Mouse (Mus musculus) duodenum, adult 2 months (tissue): Measurements from ENCODE around the gene Fem1a. TPM values are rescaled to one million over a fixed set of nuclear protein-coding genes. Genes with fewer than 3 reads are reported as not detected.

Source experiments
- polyA plus RNA-seq: library from polyadenylated mRNA; depleted of rRNA; stranded (reverse); fragments of >200 nt; gene quantifications from 2 replicates; pipeline ENCODE4 v1.2.3, GENCODE M21; 2012; ENCODE audit warnings: low replicate concordance; rRNA removed

The Fem1a gene
- polyA plus RNA-seq, result 16.4 and 18.8 TPM in 2 replicates

DNA sequence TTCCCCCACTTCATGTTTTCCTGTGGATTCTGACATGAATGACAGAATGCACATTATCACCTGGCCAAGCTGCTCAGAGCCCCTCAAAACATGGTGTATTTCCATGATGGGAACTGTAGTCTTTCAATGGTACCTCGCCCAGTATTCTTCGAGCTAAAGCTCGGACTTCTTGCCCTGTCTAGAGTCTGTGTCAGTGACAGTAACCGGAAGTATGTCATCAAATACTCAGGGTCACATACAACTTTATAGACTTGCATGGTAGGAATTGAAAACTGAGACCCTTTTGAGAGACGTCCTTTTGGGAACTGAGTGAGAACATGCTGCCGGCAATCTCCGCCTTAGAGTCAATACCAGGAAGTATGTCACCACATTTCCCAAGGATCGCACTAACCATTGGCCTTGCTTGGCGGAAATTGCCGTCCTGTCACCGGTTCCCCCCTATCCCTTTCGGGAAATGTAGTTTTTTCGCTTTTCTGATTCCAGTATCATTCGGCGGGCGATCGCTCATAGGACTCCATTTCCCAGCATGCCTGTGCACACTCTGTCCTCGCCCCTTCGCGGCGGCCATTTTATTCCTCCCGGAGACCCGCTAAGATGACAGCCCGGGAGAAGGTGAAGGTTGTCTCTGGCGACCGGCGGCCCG, at the start of gene Fem1a:
Gene Fem1a, plus strand, starts transcription at position 572 of the 643 bp plus-strand sequence.

DNA sequence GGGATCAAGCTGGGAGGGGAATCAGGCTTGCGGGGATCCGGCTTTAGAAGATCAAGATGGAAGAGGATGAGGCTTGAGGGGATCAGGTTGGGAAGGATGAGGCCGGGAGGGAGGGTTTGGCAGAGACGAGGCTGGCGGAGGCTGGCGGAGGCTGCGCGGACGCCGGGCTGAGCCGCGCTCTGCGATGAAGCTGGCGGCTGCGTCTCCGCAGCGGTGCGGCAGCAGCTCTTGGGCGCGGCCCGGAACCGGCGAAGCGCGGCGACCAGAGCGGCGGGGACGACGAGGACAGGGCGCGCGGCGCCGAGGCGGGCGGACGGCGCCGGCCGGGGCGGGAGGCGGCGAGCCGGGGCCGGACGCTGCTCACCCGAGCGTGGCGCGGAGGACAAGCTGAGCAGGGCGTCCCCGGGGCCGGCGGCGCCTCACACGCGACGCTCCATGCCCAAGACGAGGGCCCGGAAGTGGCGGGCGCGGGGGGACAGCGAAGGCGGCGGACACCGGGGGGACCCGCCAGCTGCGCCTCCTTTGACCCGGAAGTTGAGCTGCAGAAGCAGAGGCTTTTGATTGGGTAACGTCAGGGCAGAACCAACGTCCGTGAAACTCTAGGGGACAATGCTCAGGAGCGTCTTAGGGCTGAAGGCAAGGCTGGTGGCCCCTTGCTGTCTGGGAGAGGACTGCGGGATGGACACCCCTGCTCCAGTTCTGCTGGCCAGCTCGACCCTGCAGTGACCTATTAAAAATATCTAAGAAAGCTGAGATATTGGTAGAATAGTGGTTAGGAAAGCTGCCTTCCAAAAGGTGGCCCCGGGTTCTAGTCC, 38.0 kb upstream of the Fem1a start, which contains the start of gene Dpp9:
Gene Dpp9, minus strand, starts transcription at position 529 of the 815 bp plus-strand sequence.

DNA sequence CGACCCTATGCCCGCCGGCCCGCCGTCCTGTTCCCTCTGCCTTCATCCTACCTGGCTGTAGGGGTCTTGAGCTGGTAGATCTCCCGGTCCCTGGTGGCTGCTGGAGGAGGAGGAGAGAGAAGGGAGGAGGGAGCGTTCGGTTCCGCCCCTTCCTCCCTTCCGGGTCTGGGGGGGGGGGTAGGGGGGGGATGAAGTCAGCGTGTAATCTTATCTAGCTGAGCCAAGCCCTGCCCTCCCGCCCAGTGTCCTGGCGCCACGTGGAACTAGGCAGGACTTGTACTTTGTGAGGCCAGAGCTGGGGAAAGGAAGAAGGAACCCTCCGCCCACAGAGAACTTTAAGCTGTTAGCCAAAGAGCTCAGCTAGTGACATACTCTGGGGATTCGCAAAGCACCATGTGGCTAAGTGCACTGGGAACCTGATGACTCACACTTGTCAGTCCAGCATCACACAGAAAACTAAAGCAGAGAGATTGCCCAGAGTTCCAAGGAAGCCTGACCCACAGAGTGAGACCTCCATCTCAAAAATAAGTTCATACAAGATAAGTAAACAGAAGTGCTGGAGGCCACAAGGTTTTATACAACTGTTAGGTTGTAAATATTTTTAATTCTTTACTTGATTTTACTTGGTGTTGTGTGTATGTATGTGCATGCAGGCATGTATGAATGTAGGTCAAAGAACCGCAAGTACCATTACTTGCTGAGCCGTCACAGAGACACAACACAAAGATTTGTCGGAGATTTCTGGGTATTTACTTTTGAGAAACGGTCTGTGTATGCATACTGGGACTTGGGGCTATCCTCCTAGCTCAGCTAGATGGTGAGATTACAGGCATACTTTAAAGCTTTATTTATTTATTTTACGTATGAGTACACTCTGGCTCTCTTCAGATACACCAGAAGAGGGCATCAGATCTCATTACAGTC, 20.3 kb downstream of the Fem1a start, which contains the start of gene Ticam1:
Gene Ticam1, minus strand, starts transcription at position 144 of the 924 bp plus-strand sequence.

DNA sequence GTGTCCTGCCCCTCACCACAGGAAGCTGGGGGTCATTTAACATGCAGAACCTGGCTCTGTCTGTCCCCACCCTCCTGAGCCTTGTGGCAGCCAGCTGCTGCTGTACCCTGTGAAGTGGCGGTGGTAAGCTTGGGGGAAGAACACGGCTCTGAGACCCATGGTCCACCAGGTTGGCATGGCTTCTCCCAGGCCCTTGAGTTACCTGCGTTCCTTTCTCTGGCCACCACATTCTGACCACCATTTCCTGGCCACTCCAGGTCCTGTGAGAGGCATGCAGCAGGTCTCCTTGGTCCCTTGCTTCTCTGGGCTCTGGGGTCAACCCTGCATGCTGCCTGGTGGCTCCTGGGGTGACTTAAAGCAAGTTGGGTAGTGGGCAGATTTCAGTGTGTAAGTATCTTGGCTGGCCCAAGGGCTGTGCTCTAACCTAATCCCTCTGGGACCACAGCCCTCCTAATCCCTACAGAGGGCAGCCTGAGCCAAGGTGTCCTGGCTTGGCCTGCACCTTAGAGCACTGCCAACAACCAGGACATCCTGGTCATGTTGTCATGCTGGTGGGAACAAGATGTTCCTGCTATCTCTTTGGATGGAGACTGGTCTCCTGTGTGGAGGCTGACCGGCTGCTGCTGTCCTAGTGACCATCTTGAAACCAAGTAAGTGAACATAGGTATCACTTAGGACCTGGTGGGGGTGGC, 36.1 kb downstream of the Fem1a start, which contains the start of gene Plin3:
Gene Plin3, minus strand, starts transcription at position 343 of the 692 bp plus-strand sequence.

DNA sequence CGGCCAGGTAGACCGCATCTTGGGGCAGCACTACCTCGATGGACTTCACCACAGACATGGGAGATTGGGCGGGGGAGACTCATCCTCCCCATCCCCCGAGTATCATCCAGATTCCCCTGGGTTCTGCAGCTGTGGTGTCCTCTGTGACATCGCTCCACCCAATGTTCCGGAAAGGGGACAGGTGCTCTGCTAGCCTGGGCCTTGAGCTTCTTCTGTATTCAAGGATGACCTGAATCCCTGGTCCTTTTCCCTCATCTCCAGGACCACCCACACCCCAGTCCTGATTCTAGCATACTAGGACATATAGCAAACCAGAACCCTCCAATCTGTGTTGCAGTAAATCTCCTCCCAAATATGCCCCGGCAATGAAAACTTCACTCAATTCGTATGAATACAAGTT, 43.6 kb downstream of the Fem1a start, which contains the start of gene Arrdc5:
Gene Arrdc5, minus strand, starts transcription at position 101 of the 400 bp plus-strand sequence.

DNA sequence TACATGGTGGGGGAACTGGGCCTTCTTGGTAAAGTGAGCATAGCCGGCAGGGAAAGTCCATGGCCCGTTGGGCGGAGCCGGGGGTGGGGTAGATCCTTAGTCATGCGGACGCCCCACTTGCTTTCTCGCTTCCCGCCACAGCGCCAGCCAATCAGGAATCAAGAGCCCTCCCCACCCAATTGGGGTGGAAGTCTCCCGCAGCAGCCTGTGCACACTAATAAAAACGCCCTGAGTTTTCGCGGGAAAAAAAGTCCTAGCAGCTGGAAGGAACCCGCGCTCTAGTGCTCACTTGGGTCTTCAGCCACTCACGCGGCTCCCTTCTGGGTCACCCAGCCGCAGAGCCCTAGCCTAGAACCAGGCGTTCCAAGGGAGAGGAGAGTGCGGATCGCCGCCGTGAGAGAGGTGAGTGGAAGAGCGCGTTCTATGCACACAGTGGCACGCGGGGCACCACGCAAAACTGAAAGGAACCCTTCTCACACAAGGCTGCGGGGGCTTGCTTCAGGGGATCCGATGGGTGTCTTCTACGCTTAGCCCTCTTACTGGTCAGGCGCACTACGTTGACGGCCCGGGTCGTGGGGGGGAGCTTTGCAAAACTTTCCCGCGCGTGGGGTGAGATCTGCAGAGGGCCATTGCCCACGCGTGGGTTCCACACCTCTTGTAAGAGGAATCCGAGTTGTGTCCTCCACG, 46.7 kb downstream of the Fem1a start, which contains the start of gene Uhrf1:
Gene Uhrf1, plus strand, starts transcription at position 162 of the 687 bp plus-strand sequence.

Other genes starting within 250 kb of the Fem1a start
- 73.4 and 86.3 TPM in 2 replicates for gene Sh3gl1, start 220.2 kb upstream of the Fem1a start, polyA plus RNA-seq
- 2.9 and 3.3 TPM in 2 replicates for gene Chaf1a, start 216.4 kb upstream of the Fem1a start, polyA plus RNA-seq
- gene Ubxn6, start 181.8 kb upstream of the Fem1a start, polyA plus RNA-seq, result 47.8 and 66.0 TPM in 2 replicates
- 17.7 and 37.4 TPM in 2 replicates for gene Hdgfl2, start 177.2 kb upstream of the Fem1a start, polyA plus RNA-seq
- 5.8 and 9.5 TPM in 2 replicates for gene Plin4, start 147.0 kb upstream of the Fem1a start, polyA plus RNA-seq
- 0.37 and 0.41 TPM in 2 replicates for gene Plin5, start 139.2 kb upstream of the Fem1a start, polyA plus RNA-seq
- 22.8 and 28.2 TPM in 2 replicates for gene Lrg1, start 134.8 kb upstream of the Fem1a start, polyA plus RNA-seq
- 7.6 and 19.5 TPM in 2 replicates for gene Sema6b, start 116.5 kb upstream of the Fem1a start, polyA plus RNA-seq
- 5.9 and 6.6 TPM in 2 replicates for gene Tnfaip8l1, start 94.3 kb upstream of the Fem1a start, polyA plus RNA-seq
- 97.9 and 103 TPM in 2 replicates for gene Mydgf, start 72.9 kb upstream of the Fem1a start, polyA plus RNA-seq
- 29.2 and 43.7 TPM in 2 replicates for gene Dpp9, start 37.9 kb upstream of the Fem1a start, polyA plus RNA-seq
- gene Ticam1, start 20.0 kb downstream of the Fem1a start, polyA plus RNA-seq, result 73.3 and 108 TPM in 2 replicates
- gene Plin3, start 36.1 kb downstream of the Fem1a start, polyA plus RNA-seq, result 103 and 238 TPM in 2 replicates
- not detected in 2 replicates for gene Arrdc5, start 43.5 kb downstream of the Fem1a start, polyA plus RNA-seq
- gene Uhrf1, start 46.5 kb downstream of the Fem1a start, polyA plus RNA-seq, result 9.4 and 14.0 TPM in 2 replicates
- 18.6 and 24.8 TPM in 2 replicates for gene Kdm4b, start 69.3 kb downstream of the Fem1a start, polyA plus RNA-seq
- gene Ptprs, start 219.7 kb downstream of the Fem1a start, polyA plus RNA-seq, result 25.7 and 52.3 TPM in 2 replicates